In the genomic region with DNA sequence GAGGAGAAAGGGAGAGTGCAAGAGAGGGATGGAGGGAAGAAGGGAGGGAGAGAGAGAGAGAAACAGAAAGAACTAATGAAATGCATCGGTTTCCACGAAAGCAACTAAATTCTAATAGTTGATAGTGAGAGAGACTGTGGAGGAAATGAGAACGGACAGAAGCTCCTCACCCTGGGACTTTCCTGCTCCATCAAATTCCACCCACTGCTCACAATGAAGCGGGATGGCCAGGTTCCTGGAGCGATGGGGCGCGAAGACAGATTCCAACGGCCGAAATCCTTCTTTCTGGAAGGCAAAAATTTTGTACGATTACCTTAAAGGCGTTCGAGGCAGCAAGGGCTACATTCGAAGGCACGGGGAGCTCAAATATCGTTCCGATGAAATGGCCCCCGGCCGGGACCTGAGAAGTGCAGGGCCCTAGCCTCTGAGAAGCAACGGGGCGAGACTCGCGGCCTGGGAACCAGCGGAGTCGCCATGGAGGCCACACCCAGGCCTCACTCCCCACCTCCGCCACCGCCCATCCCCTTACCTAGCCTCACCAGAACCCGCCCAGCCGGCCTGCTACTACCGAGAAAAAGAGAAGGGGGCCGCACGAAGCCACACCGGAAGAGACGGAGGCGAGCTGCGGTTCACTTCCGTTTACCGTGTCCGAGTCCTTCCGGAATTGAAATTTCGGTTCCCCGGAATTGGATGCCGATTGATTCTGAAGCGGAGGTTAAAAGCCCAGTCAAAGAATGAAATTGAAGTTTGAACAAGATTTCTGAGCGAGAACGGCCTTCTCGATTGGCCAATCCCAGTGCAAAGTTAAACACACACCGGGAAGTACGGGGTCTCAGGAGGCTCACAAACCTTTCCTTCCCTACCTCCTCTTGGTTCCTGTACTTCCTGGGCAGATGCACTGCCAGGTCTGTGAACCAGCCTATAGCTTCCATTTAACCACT, we compare ENCODE assay signal across 8 mouse cellular contexts. TPM values are rescaled to one million over a fixed set of nuclear protein-coding genes. Genes with fewer than 3 reads are reported as not detected.
DNase-seq lines count a peak whose midpoint lies in the region; ATAC-seq and TF ChIP-seq lines count a peak whose summit lies in the region.

A gene (minus strand): TSS at position 786 of the 941 bp plus-strand sequence.

- DNase-seq in CD8-positive naive resting alpha-beta T cell, adult 2 months (ENCODE audit: low read depth in 2 of 2, low spot score in 2 of 2): peak; percentile 60 to 65
- peak; percentile 68 for DNase-seq in c-Kit-positive CD71-negative TER-119-negative erythroid progenitor cells, embryonic 14.5 days (ENCODE audit: low read depth)
- DNase-seq in forebrain, embryonic 10.5 days (ENCODE audit: extremely low spot score, low spot score): peak; percentile 77
- peak; percentile 76 to 90 for DNase-seq in kidney, postnatal 25 days
- peak; percentile 54 to 66 (median 62) for DNase-seq in liver, embryonic 14.5 days (ENCODE audit: low read depth in 3 of 3, low spot score in 3 of 3)
- DNase-seq in neural tube, embryonic 11.5 days (ENCODE audit: low spot score): peak; percentile 82
- peak; percentile 87 for DNase-seq in stomach, postnatal 0 days (ENCODE audit: low spot score)

- H3K27me3 ChIP-seq in forebrain, embryonic 10.5 days (ENCODE audit: poor library complexity, severe bottlenecking): no peaks in the 10 kb centered on the region
- H3K27me3 ChIP-seq in heart, embryonic 15.5 days: peaks cover 12% of the 10 kb centered on the region
- H3K27me3 ChIP-seq in liver, embryonic 14.5 days (ENCODE audit: control insufficient read depth, insufficient read depth, low read length): peaks cover 3% of the 10 kb centered on the region
- H3K27me3 ChIP-seq in neural tube, embryonic 11.5 days (ENCODE audit: control insufficient read depth, insufficient read depth, low read length): no peaks in the 10 kb centered on the region
- H3K27me3 ChIP-seq in stomach, postnatal 0 days (ENCODE audit: control insufficient read depth, insufficient read depth, low read length): no peaks in the 10 kb centered on the region

- peak; percentile 80 for ATAC-seq in heart, embryonic 15.5 days (replicated peaks; ENCODE audit: insufficient number of reproducible peaks, insufficient read depth, low FRiP score, low read depth)
- ATAC-seq in liver, embryonic 14.5 days (ENCODE audit: insufficient read depth): peak; percentile 91
- peak; percentile 91 for ATAC-seq in neural tube, embryonic 11.5 days (ENCODE audit: insufficient read depth, low FRiP score, low TSS enrichment)
- peak; percentile 96 for ATAC-seq in stomach, postnatal 0 days (ENCODE audit: low FRiP score, low TSS enrichment)

- TF ChIP-seq CTCF in liver, embryonic 14.5 days (IDR thresholded peaks at IDR 0.05; ENCODE audit: low read depth): no peak
- TF ChIP-seq CTCF in stomach, postnatal 0 days (IDR thresholded peaks at IDR 0.05; ENCODE audit: low read depth): no peak

- under 1% methylated on average over 48 of the region's 48 CpGs for WGBS in forebrain, embryonic 10.5 days
- WGBS in heart, embryonic 15.5 days: under 1% methylated on average over 48 of the region's 48 CpGs
- under 1% methylated on average over 48 of the region's 48 CpGs for WGBS in liver, embryonic 14.5 days (ENCODE audit: insufficient replicate concordance)
- under 1% methylated on average over 48 of the region's 48 CpGs for WGBS in neural tube, embryonic 11.5 days
- under 1% methylated on average over 48 of the region's 48 CpGs for WGBS in stomach, postnatal 0 days

- H3K9ac ChIP-seq in heart, embryonic 15.5 days: peak within 1 kb of the TSS; percentile 85
- peak within 1 kb of the TSS; percentile 82 for H3K9ac ChIP-seq in liver, embryonic 14.5 days (replicated peaks)
- peak within 1 kb of the TSS; percentile 83 for H3K9ac ChIP-seq in neural tube, embryonic 11.5 days (ENCODE audit: low read length)
- H3K9ac ChIP-seq in stomach, postnatal 0 days (ENCODE audit: low read length): peak within 1 kb of the TSS; percentile 89

- TF ChIP-seq EP300 in liver, embryonic 14.5 days (IDR thresholded peaks at IDR 0.05; ENCODE audit: low read depth): no peak
- TF ChIP-seq EP300 in stomach, postnatal 0 days (optimal IDR thresholded peaks at IDR 0.05): peak; percentile 74

- H3K36me3 ChIP-seq in forebrain, embryonic 10.5 days (replicated peaks): peaks cover 38% of the 10 kb centered on the region
- H3K36me3 ChIP-seq in heart, embryonic 15.5 days: peaks cover 26% of the 10 kb centered on the region
- H3K36me3 ChIP-seq in liver, embryonic 14.5 days (replicated peaks; ENCODE audit: control insufficient read depth, insufficient read depth, low read depth): peaks cover 2% of the 10 kb centered on the region
- peaks cover 2% of the 10 kb centered on the region; the same call in 1 of the 2 replicates for H3K36me3 ChIP-seq in neural tube, embryonic 11.5 days (ENCODE audit: control insufficient read depth, insufficient read depth, low read length)
- H3K36me3 ChIP-seq in stomach, postnatal 0 days (ENCODE audit: control insufficient read depth, insufficient read depth, low read length): peaks cover 4% of the 10 kb centered on the region

- peak within 1 kb of the TSS; percentile 88 for H3K4me3 ChIP-seq in forebrain, embryonic 10.5 days
- H3K4me3 ChIP-seq in heart, embryonic 15.5 days: peak within 1 kb of the TSS; percentile 95
- peak within 1 kb of the TSS; percentile 85 to 99 for H3K4me3 ChIP-seq in liver, embryonic 14.5 days (ENCODE audit: insufficient read depth in 1 of 2, low read depth in 2 of 2, low read length in 2 of 2)
- H3K4me3 ChIP-seq in neural tube, embryonic 11.5 days (ENCODE audit: low read depth, low read length): peak within 1 kb of the TSS; percentile 69
- peak within 1 kb of the TSS; percentile 83 for H3K4me3 ChIP-seq in stomach, postnatal 0 days (ENCODE audit: low read depth, low read length)

- H3K27ac ChIP-seq in forebrain, embryonic 10.5 days: peak within 1 kb of the TSS; percentile 97
- H3K27ac ChIP-seq in heart, embryonic 15.5 days: peak within 1 kb of the TSS; percentile 90
- H3K27ac ChIP-seq in liver, embryonic 14.5 days: peak within 1 kb of the TSS; percentile 66
- peak within 1 kb of the TSS; percentile 72 for H3K27ac ChIP-seq in neural tube, embryonic 11.5 days (ENCODE audit: low read depth, low read length)
- peak within 1 kb of the TSS; percentile 94 for H3K27ac ChIP-seq in stomach, postnatal 0 days (replicated peaks)

- peak within 1 kb of the TSS; percentile 67 for H3K4me2 ChIP-seq in heart, embryonic 15.5 days
- H3K4me2 ChIP-seq in liver, embryonic 14.5 days (ENCODE audit: low read depth): peak within 1 kb of the TSS; percentile 87
- H3K4me2 ChIP-seq in neural tube, embryonic 11.5 days (ENCODE audit: low read depth): peak within 1 kb of the TSS; percentile 70
- H3K4me2 ChIP-seq in stomach, postnatal 0 days (replicated peaks; ENCODE audit: low read depth): peak within 1 kb of the TSS; percentile 56

- peaks cover 17% of the 10 kb centered on the region for H3K4me1 ChIP-seq in forebrain, embryonic 10.5 days
- peaks cover 15% of the 10 kb centered on the region for H3K4me1 ChIP-seq in heart, embryonic 15.5 days (replicated peaks)
- peaks cover 4 to 12% of the 10 kb centered on the region in 2 experiments; a peak in 3 of 4 replicates for H3K4me1 ChIP-seq in liver, embryonic 14.5 days (replicated peaks; ENCODE audit: control insufficient read depth in 2 of 2, insufficient read depth in 2 of 2, low read length in 1 of 2)
- no peaks in the 10 kb centered on the region for H3K4me1 ChIP-seq in neural tube, embryonic 11.5 days (ENCODE audit: control insufficient read depth, insufficient read depth, low read length)
- H3K4me1 ChIP-seq in stomach, postnatal 0 days (replicated peaks; ENCODE audit: control insufficient read depth, insufficient read depth): no peaks in the 10 kb centered on the region

- no peaks in the 10 kb centered on the region for H3K9me3 ChIP-seq in forebrain, embryonic 10.5 days
- H3K9me3 ChIP-seq in heart, embryonic 15.5 days (replicated peaks): no peaks in the 10 kb centered on the region
- H3K9me3 ChIP-seq in liver, embryonic 14.5 days (ENCODE audit: control insufficient read depth, low read length): no peaks in the 10 kb centered on the region
- H3K9me3 ChIP-seq in neural tube, embryonic 11.5 days (ENCODE audit: control insufficient read depth, low read length): no peaks in the 10 kb centered on the region
- no peaks in the 10 kb centered on the region for H3K9me3 ChIP-seq in stomach, postnatal 0 days (ENCODE audit: control insufficient read depth, low read length)

RNA-seq across cellular contexts. Expression of the gene that starts here (rescaled TPM):
- 25.6 and 27.3 TPM in 2 replicates for polyA plus RNA-seq in forebrain, embryonic 10.5 days (2016; fragmentation: Nextera tagmentation; extraction: Ambion mirVana)
- 7.8 and 10.1 TPM in 2 replicates for polyA plus RNA-seq in heart, embryonic 15.5 days (2015; fragmentation: Nextera tagmentation; extraction: Ambion mirVana)
- 1.5 and 1.8 TPM in 2 replicates for polyA plus RNA-seq in liver, embryonic 14.5 days (2012; rRNA removed)
- 3.4 and 6.0 TPM in 2 replicates for polyA plus RNA-seq in liver, embryonic 14.5 days (2014; fragmentation: Nextera tagmentation; extraction: Ambion mirVana)
- 31.0 and 37.7 TPM in 2 replicates for polyA plus RNA-seq in neural tube, embryonic 11.5 days (2014; fragmentation: Nextera tagmentation; extraction: Ambion mirVana)
- polyA plus RNA-seq in stomach, postnatal 0 days (2015; fragmentation: Nextera tagmentation; extraction: Ambion mirVana): 7.0 and 7.9 TPM in 2 replicates

Comparison
In these comparisons a context has a peak if more than half of its experiments do, and no peak if none do; other contexts are left out.
1. Peak in every context shown above with its lines: DNase-seq, ATAC-seq, H3K4me3 ChIP-seq and H3K27ac ChIP-seq.